8 mouse cellular contexts compared by ENCODE assay signal in genomic region chr3:95659948-95660347, GRCm38 (mm10). TPM values are rescaled to one million over a fixed set of nuclear protein-coding genes. Genes with fewer than 3 reads are reported as not detected.
DNase-seq lines count a peak whose midpoint lies in the region; ATAC-seq and TF ChIP-seq lines count a peak whose summit lies in the region.

No protein-coding gene starts in this region.

- H3K27me3 ChIP-seq in embryonic facial prominence, embryonic 12.5 days = no peaks in the 10 kb centered on the region
- H3K27me3 ChIP-seq in intestine, embryonic 15.5 days (replicated peaks) = no peaks in the 10 kb centered on the region
- no peaks in the 10 kb centered on the region for H3K27me3 ChIP-seq in neural tube, embryonic 12.5 days (replicated peaks)

- peak overlapping the region; percentile 100 for H3K9ac ChIP-seq in embryonic facial prominence, embryonic 12.5 days
- H3K9ac ChIP-seq in intestine, embryonic 15.5 days = peak overlapping the region; percentile 99
- H3K9ac ChIP-seq in neural tube, embryonic 12.5 days = peak overlapping the region; percentile 99

- no peak for DNase-seq in left cerebral cortex, adult 2 months (ENCODE audit: extremely low spot score in 1 of 2, low spot score in 2 of 2)
- no peak for DNase-seq in left cerebral cortex, adult 11 months (ENCODE audit: low spot score)
- no peak for DNase-seq in spleen, adult 12 weeks (ENCODE audit: low spot score)

- H3K4me2 ChIP-seq in embryonic facial prominence, embryonic 12.5 days (replicated peaks) = peak overlapping the region; percentile 88
- H3K4me2 ChIP-seq in intestine, embryonic 15.5 days (replicated peaks) = peak overlapping the region; percentile 62
- peak overlapping the region; percentile 95 for H3K4me2 ChIP-seq in neural tube, embryonic 12.5 days (replicated peaks)

- H3K9me3 ChIP-seq in embryonic facial prominence, embryonic 12.5 days = no peaks in the 10 kb centered on the region
- no peaks in the 10 kb centered on the region for H3K9me3 ChIP-seq in intestine, embryonic 15.5 days
- no peaks in the 10 kb centered on the region for H3K9me3 ChIP-seq in neural tube, embryonic 12.5 days

- intact Hi-C loops in left cerebral cortex, adult 2 months (cut with DNase I) = loop anchor here (2.0 kb wide), 1 partner anchor 33 kb away; no protein-coding TSS in a partner anchor

- ATAC-seq in embryonic facial prominence, embryonic 12.5 days (ENCODE audit: insufficient number of reproducible peaks, insufficient read depth, low FRiP score, low TSS enrichment) = no peak
- no peak for ATAC-seq in intestine, embryonic 15.5 days
- ATAC-seq in neural tube, embryonic 12.5 days (ENCODE audit: low FRiP score, low read depth) = no peak
- no peak for ATAC-seq in monocyte, adult 5-6 weeks (replicated peaks; ENCODE audit: insufficient number of reproducible peaks, low FRiP score, low TSS enrichment, poor library complexity, severe bottlenecking)
- no peak for ATAC-seq in granulocyte monocyte progenitor cell, adult 5-6 weeks (replicated peaks; ENCODE audit: poor library complexity, severe bottlenecking)

- peaks cover 30% of the 10 kb centered on the region for H3K4me1 ChIP-seq in embryonic facial prominence, embryonic 12.5 days
- peaks cover 31% of the 10 kb centered on the region for H3K4me1 ChIP-seq in intestine, embryonic 15.5 days (replicated peaks)
- H3K4me1 ChIP-seq in neural tube, embryonic 12.5 days = peaks cover 33% of the 10 kb centered on the region

- H3K36me3 ChIP-seq in embryonic facial prominence, embryonic 12.5 days = peaks cover 35% of the 10 kb centered on the region
- H3K36me3 ChIP-seq in intestine, embryonic 15.5 days = peaks cover 8% of the 10 kb centered on the region; the same call in 1 of the 2 replicates
- peaks cover 34% of the 10 kb centered on the region for H3K36me3 ChIP-seq in neural tube, embryonic 12.5 days

- TF ChIP-seq CTCF in left cerebral cortex, adult 2 months (IDR thresholded peaks at IDR 0.05) = no peak

- H3K4me3 ChIP-seq in left cerebral cortex, adult 2 months = peak overlapping the region; percentile 98
- H3K4me3 ChIP-seq in embryonic facial prominence, embryonic 12.5 days = peak overlapping the region; percentile 95
- peak overlapping the region; percentile 93 for H3K4me3 ChIP-seq in intestine, embryonic 15.5 days (replicated peaks)
- H3K4me3 ChIP-seq in neural tube, embryonic 12.5 days = peak overlapping the region; percentile 99

- WGBS in embryonic facial prominence, embryonic 12.5 days = 3% methylated on average over 8 of the region's 8 CpGs
- under 1% methylated on average over 8 of the region's 8 CpGs for WGBS in intestine, embryonic 15.5 days
- 4% methylated on average over 8 of the region's 8 CpGs for WGBS in neural tube, embryonic 12.5 days

- peak overlapping the region; percentile 96 for H3K27ac ChIP-seq in left cerebral cortex, adult 2 months
- peak overlapping the region; percentile 99 for H3K27ac ChIP-seq in embryonic facial prominence, embryonic 12.5 days
- peak overlapping the region; percentile 97; the same call in 1 of the 2 replicates for H3K27ac ChIP-seq in intestine, embryonic 15.5 days
- H3K27ac ChIP-seq in neural tube, embryonic 12.5 days = no peak overlapping the region

RNA-seq across cellular contexts. Expression of gene Mcl1, which starts 1.4 kb away (rescaled TPM):
- 10 to 100 TPM; 52.7 to 60.9 TPM for total RNA-seq in left cerebral cortex, adult 2 months (2021)
- polyA plus RNA-seq in embryonic facial prominence, embryonic 12.5 days (2016; fragmentation: Nextera tagmentation; extraction: Ambion mirVana) = 69.8 and 74.0 TPM in 2 replicates
- 50.5 and 52.3 TPM in 2 replicates for polyA plus RNA-seq in intestine, embryonic 15.5 days (2015; fragmentation: Nextera tagmentation; extraction: Ambion mirVana)
- 87.0 and 91.1 TPM in 2 replicates for polyA plus RNA-seq in neural tube, embryonic 12.5 days (2016; fragmentation: Nextera tagmentation; extraction: Ambion mirVana)
- 678 to 973 TPM (median 884 TPM) in 3 replicates for total RNA-seq in monocyte, adult 5-6 weeks (2017)
- total RNA-seq in granulocyte monocyte progenitor cell, adult 5-6 weeks (2014; fragmentation: Nextera tagmentation) = 88.5 and 94.4 TPM in 2 replicates
- total RNA-seq in granulocyte monocyte progenitor cell, adult 5-6 weeks (2017) = 123 and 124 TPM in 2 replicates

RNA-seq across cellular contexts. Expression of gene Adamtsl4, which starts 27.8 kb away (rescaled TPM):
- 1 to 10 TPM; 6.8 to 7.7 TPM for total RNA-seq in left cerebral cortex, adult 2 months (2021)
- 1.5 and 1.6 TPM in 2 replicates for polyA plus RNA-seq in embryonic facial prominence, embryonic 12.5 days (2016; fragmentation: Nextera tagmentation; extraction: Ambion mirVana)
- polyA plus RNA-seq in intestine, embryonic 15.5 days (2015; fragmentation: Nextera tagmentation; extraction: Ambion mirVana) = 2.3 and 3.0 TPM in 2 replicates
- 0.96 and 1.3 TPM in 2 replicates for polyA plus RNA-seq in neural tube, embryonic 12.5 days (2016; fragmentation: Nextera tagmentation; extraction: Ambion mirVana)
- total RNA-seq in monocyte, adult 5-6 weeks (2017) = 0.38 to 7.2 TPM (median 0.53 TPM) in 3 replicates
- total RNA-seq in granulocyte monocyte progenitor cell, adult 5-6 weeks (2014; fragmentation: Nextera tagmentation) = 0.23 and 1.4 TPM in 2 replicates
- 0.17 TPM in 1 of 2 replicates, not detected in the other for total RNA-seq in granulocyte monocyte progenitor cell, adult 5-6 weeks (2017)

RNA-seq across cellular contexts. Expression of gene Ensa, which starts 35.2 kb away (rescaled TPM):
- 100 to 1,000 TPM; 349 to 358 TPM for total RNA-seq in left cerebral cortex, adult 2 months (2021)
- polyA plus RNA-seq in embryonic facial prominence, embryonic 12.5 days (2016; fragmentation: Nextera tagmentation; extraction: Ambion mirVana) = 85.4 and 85.7 TPM in 2 replicates
- 65.1 and 69.0 TPM in 2 replicates for polyA plus RNA-seq in intestine, embryonic 15.5 days (2015; fragmentation: Nextera tagmentation; extraction: Ambion mirVana)
- polyA plus RNA-seq in neural tube, embryonic 12.5 days (2016; fragmentation: Nextera tagmentation; extraction: Ambion mirVana) = 95.0 and 95.8 TPM in 2 replicates
- 127 to 153 TPM (median 131 TPM) in 3 replicates for total RNA-seq in monocyte, adult 5-6 weeks (2017)
- 44.2 and 44.3 TPM in 2 replicates for total RNA-seq in granulocyte monocyte progenitor cell, adult 5-6 weeks (2014; fragmentation: Nextera tagmentation)
- total RNA-seq in granulocyte monocyte progenitor cell, adult 5-6 weeks (2017) = 47.7 and 63.0 TPM in 2 replicates
